Mouse (Mus musculus) brain, embryonic 14.5 days (tissue): ENCODE data around the gene Ecm1. TPM values are rescaled to one million over a fixed set of nuclear protein-coding genes. Genes with fewer than 3 reads are reported as not detected.

Source experiments
- DNase-seq: peaks from one replicate; pipeline ENCODE4 v3.0.0-alpha.2; 2011; ENCODE audit warnings: low read depth
- CTCF ChIP-seq: fragments of 200-500 bp; IDR thresholded peaks from 2 replicates; pipeline ENCODE4 v1.5.1; 2012; ENCODE audit warnings: inconsistent platforms, mild to moderate bottlenecking, moderate library complexity, borderline replicate concordance; ENCODE audit not compliant: insufficient read depth, insufficient read length; ENCODE audit errors: extremely low read depth
- POLR2A ChIP-seq: fragments of 200-500 bp; IDR thresholded peaks from 2 replicates; pipeline ENCODE4 v1.6.1; 2012; ENCODE audit warnings: mild to moderate bottlenecking, inconsistent platforms, borderline replicate concordance; ENCODE audit not compliant: poor library complexity, insufficient read depth, insufficient read length, severe bottlenecking; ENCODE audit errors: extremely low read depth
- polyA plus RNA-seq: library from polyadenylated mRNA; depleted of rRNA; stranded (reverse); fragments of >200 nt; gene quantifications from 2 replicates; pipeline ENCODE4 v1.2.3, GENCODE M21; 2012

Ecm1 gene
- polyA plus RNA-seq, 1 experiment = 20.2 TPM

DNA sequence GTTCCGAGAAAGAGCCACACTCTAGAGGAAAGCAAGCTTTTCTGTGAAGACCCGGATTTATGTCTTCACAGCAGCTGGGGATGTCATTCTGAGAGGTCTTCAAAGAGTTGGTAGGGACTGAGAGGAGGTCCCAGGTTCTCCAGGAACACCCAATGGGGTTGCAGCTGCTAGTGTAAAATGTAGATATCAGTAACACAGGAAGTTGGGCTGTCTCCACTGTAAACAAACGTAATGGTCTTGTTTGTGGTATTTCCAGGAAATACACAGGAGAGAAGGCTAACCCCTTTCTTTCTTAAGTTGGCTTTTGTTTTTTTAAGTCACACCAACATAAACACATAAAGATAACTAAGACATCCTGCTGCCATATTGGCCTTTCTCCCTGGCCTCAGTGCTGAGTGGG, 17.0 kb downstream of the Ecm1 start:
- TF ChIP-seq CTCF = no peak
- TF ChIP-seq POLR2A = no peak
- DNase-seq = no peak

DNA sequence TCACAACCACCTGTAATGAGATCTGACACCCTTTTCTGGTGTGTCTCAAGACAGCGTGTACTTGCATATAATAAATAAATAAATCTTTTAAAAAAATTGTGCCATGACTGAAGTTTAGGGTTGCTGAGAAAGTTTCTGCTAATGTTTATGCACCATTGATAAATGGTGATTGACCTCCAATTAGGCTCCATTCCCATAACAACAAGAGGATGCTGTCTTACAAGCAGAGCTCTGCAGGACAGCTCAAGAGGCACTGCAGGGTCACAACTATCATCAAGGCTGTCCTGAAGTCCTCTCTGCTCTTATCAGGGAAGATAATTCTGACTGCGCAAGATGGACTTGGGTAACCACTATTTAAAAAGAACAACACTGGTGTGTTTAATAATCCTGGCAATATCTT, 21.2 kb downstream of the Ecm1 start:
- no peak for DNase-seq
- no peak for TF ChIP-seq POLR2A
- no peak for TF ChIP-seq CTCF

GRCm38 (mm10) chr3:95716075-95716474, 23.3 kb downstream of the Ecm1 start:
- DNase-seq = no peak
- TF ChIP-seq CTCF = no peak

DNA sequence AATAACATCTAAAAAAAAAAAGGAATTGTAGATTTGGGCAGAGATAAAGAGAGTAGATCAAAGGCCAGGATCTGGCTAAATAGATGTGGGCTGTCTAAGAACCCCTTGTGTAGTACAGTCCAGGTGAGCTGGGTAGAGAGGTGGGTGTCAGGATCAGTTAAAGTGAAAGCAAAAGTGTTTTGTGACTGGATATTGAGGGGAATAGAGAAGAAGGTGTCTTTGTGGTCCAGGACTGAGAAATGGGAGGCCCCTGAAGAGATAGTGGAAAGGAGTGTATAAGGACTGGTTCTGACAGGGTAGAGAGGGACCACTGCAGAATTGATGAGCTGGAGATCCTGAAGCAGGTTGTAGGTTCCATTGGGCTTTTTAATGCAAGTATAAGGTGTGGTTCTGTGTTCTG, 29.4 kb downstream of the Ecm1 start:
- no peak for DNase-seq
- no peak for TF ChIP-seq POLR2A
- TF ChIP-seq CTCF = no peak

GRCm38 (mm10) chr3:95709044-95709443, 30.3 kb downstream of the Ecm1 start:
- TF ChIP-seq CTCF (no peak), POLR2A (no peak)
- no peak for DNase-seq

GRCm38 (mm10) chr3:95707497-95707896, 31.9 kb downstream of the Ecm1 start:
- TF ChIP-seq POLR2A = no peak
- no peak for TF ChIP-seq CTCF
- DNase-seq = no peak

DNA sequence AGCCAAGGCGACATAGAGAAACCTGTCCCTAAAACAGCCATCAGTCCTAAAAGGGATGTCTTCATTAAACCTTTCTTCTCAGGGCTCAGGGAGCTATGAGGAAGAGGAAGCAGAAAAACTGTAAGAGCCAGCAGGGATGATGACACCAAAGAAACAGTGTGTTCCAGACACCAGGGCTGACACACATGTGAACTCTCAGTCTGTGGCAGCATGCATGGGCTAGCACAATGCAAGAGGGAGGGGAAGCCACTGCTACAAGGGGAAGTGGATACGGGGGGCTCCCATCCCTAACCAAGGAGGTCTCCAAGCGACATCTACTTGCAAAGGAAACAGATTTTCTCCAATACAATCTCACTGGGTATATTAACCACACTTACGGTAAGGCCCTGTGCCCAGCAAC, 33.1 kb downstream of the Ecm1 start:
- TF ChIP-seq POLR2A = no peak
- no peak for TF ChIP-seq CTCF
- no peak for DNase-seq

DNA sequence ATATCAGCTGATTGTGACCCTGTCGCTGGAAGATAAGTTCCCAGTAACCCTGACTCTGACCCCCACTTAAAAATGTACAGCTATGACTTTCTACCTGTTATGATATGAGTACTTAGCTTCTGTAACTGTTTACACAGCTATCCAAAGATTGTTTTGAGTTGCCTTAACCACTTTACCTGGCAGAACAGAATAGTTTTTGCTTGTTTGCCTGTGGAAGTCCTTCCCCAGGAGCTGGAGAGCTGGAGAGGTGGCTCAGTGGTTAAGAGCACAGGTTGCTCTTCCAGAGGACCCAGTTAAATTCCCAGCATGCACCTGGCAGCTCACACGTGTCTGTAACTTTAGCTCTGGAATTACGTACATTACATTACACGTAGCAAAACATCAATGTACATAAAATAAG, 34.8 kb downstream of the Ecm1 start:
- TF ChIP-seq POLR2A (no peak), CTCF (no peak)
- DNase-seq = no peak

DNA sequence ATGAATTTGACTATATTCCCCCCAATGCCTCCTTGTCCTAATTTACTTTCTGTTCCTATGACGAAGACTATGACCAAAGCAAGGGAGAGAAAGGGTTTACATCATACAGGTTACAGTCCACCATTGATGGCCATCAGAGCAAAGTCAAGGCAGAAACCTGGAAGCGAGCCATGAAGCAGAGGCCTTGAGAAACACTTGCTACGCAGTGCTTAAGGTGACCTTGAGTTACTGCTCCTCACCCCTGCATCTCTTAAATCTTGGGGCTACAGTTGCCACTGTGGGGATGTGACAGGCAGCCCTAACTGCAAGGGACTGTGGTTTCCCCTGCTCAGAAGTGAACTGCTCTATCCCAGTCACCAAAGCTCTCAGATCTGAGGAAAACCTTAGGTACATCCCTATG, 36.1 kb downstream of the Ecm1 start:
- no peak for DNase-seq
- TF ChIP-seq CTCF (no peak), POLR2A (no peak)

- TF ChIP-seq POLR2A (no peak), CTCF (no peak)
- DNase-seq = peak; percentile 81
Observed at GRCm38 (mm10) chr3:95701877-95702540, 37.4 kb downstream of the Ecm1 start.

DNA sequence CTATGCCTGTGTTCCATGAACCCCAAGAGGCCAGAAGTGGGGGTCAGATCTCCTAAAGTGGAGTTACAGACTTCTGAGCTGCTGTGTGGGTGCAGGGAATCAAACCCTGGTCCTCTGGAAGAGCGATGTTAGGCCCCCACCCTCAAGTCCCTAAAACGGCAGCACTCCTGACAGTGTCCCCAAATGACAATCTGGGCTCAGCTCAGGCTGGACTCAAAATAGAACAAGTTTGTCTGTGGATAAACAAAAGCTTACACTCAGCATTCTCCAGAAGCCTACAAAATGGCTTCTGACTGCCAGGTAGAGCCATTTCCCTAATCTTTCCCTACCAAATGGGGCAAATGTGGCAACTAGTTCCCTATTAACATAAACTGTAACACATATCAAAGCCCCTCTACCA, 38.3 kb downstream of the Ecm1 start:
- TF ChIP-seq POLR2A = no peak
- no peak for TF ChIP-seq CTCF
- DNase-seq = no peak

GRCm38 (mm10) chr3:95700233-95700681, 39.1 kb downstream of the Ecm1 start:
- DNase-seq = peak; percentile 9
- TF ChIP-seq CTCF = no peak
